ENCODE assay signal across 13 mouse cellular contexts in the genomic region with DNA sequence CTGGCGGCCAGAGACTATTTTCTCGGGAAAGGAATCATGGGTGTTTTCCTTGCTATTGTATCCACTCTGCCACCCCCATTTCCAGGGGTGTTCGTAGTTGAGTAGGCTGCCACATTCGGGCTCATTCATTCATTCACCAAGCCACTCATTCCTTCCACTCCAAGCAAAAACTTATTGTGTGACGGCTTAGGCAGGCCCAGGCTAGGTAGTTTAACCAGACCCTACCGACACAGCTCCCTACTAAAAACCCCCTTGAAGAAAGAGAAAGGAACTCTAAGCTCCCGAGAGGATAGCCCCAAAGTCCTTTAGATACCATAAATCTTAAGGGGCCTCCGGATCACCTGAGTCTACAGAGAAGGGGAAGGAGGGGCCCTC. TPM values are rescaled to one million over a fixed set of nuclear protein-coding genes. Genes with fewer than 3 reads are reported as not detected.
DNase-seq lines count a peak whose midpoint lies in the region; ATAC-seq lines count a peak whose summit lies in the region.
"Had no signal": no experiment of that assay in that cellular context is flagged by ENCODE, and none has a peak within 500 bp of the region (broad histone marks: within the 10 kb centered on the region; RNA-seq: fewer than 3 reads in every experiment).

No protein-coding gene starts in this region.

- intact Hi-C loops in left cerebral cortex, postnatal 25 days (cut with DNase I), result no loop called here

- H3K36me3 ChIP-seq in kidney, embryonic 16.5 days (ENCODE audit: insufficient read depth, low read length), result no peaks in the 10 kb centered on the region
- no peaks in the 10 kb centered on the region for H3K36me3 ChIP-seq in forebrain, embryonic 11.5 days (ENCODE audit: control insufficient read depth, insufficient read depth, low read length)
- H3K36me3 ChIP-seq in hindbrain, embryonic 12.5 days, result no peaks in the 10 kb centered on the region
- no peaks in the 10 kb centered on the region for H3K36me3 ChIP-seq in midbrain, embryonic 13.5 days
- H3K36me3 ChIP-seq: lung, embryonic 15.5 days had no signal

- H3K4me3 ChIP-seq in kidney, embryonic 16.5 days (ENCODE audit: low read length), result no peak overlapping the region
- H3K4me3 ChIP-seq in forebrain, embryonic 11.5 days (ENCODE audit: low read depth, low read length), result no peak overlapping the region
- peak overlapping the region; percentile 37; the same call in 1 of the 2 replicates for H3K4me3 ChIP-seq in hindbrain, embryonic 12.5 days
- H3K4me3 ChIP-seq in midbrain, embryonic 13.5 days (replicated peaks), result no peak overlapping the region

- peaks cover 20% of the 10 kb centered on the region for H3K4me1 ChIP-seq in kidney, embryonic 16.5 days (ENCODE audit: insufficient read depth, low read length)
- peaks cover 14% of the 10 kb centered on the region for H3K4me1 ChIP-seq in forebrain, embryonic 11.5 days (replicated peaks; ENCODE audit: control insufficient read depth, insufficient read depth, low read length)
- peaks cover 34% of the 10 kb centered on the region for H3K4me1 ChIP-seq in hindbrain, embryonic 12.5 days
- peaks cover 43% of the 10 kb centered on the region for H3K4me1 ChIP-seq in midbrain, embryonic 13.5 days (replicated peaks)

- 41% methylated on average over 8 of the region's 8 CpGs for WGBS in kidney, embryonic 16.5 days
- 12% methylated on average over 8 of the region's 8 CpGs for WGBS in forebrain, embryonic 11.5 days
- 19% methylated on average over 8 of the region's 8 CpGs for WGBS in hindbrain, embryonic 12.5 days
- 12% methylated on average over 8 of the region's 8 CpGs for WGBS in midbrain, embryonic 13.5 days

- no peaks in the 10 kb centered on the region for H3K9me3 ChIP-seq in kidney, embryonic 16.5 days (ENCODE audit: low read length)
- H3K9me3 ChIP-seq in forebrain, embryonic 11.5 days (ENCODE audit: control insufficient read depth, low read length), result no peaks in the 10 kb centered on the region
- H3K9me3 ChIP-seq in hindbrain, embryonic 12.5 days (replicated peaks), result no peaks in the 10 kb centered on the region
- H3K9me3 ChIP-seq in midbrain, embryonic 13.5 days, result no peaks in the 10 kb centered on the region
- H3K9me3 ChIP-seq: lung, embryonic 15.5 days had no signal

- ATAC-seq in kidney, embryonic 16.5 days (ENCODE audit: low FRiP score, low TSS enrichment), result no peak
- no peak for ATAC-seq in forebrain, embryonic 11.5 days (replicated peaks; ENCODE audit: low FRiP score)
- no peak for ATAC-seq in hindbrain, embryonic 12.5 days (ENCODE audit: low FRiP score)
- ATAC-seq in midbrain, embryonic 13.5 days, result peak; percentile 1; the same call in 1 of the 2 replicates

- peak overlapping the region; percentile 67; the same call in 1 of the 2 replicates for H3K4me2 ChIP-seq in kidney, embryonic 16.5 days (replicated peaks; ENCODE audit: low read depth, low read length)
- peak overlapping the region; percentile 52; the same call in 1 of the 2 replicates for H3K4me2 ChIP-seq in forebrain, embryonic 11.5 days (ENCODE audit: low read depth, low read length, severe bottlenecking)
- peak overlapping the region; percentile 68 for H3K4me2 ChIP-seq in hindbrain, embryonic 12.5 days (replicated peaks)
- peak overlapping the region; percentile 60 for H3K4me2 ChIP-seq in midbrain, embryonic 13.5 days (replicated peaks)

- DNase-seq in kidney, postnatal 36 days, result no peak
- DNase-seq in forebrain, embryonic 11.5 days (ENCODE audit: low spot score), result no peak
- DNase-seq in left cerebral cortex, postnatal 25 days (ENCODE audit: low spot score in 2 of 2), result no peak
- DNase-seq in spleen, adult 18-20 months, result no peak
- DNase-seq in layer of hippocampus, postnatal 14 days (ENCODE audit: low spot score in 2 of 2), result no peak
- DNase-seq: adrenal gland, postnatal 10 days; left cerebral cortex, postnatal 4 days had no signal

- H3K9ac ChIP-seq in kidney, embryonic 16.5 days (replicated peaks; ENCODE audit: low read length), result no peak overlapping the region
- H3K9ac ChIP-seq in forebrain, embryonic 11.5 days (ENCODE audit: low read length), result 0 out of 2 replicates have a peak overlapping the region, but pooled peaks have one; percentile 13
- H3K9ac ChIP-seq in hindbrain, embryonic 12.5 days, result peak overlapping the region; percentile 8; the same call in 1 of the 2 replicates
- H3K9ac ChIP-seq in midbrain, embryonic 13.5 days (replicated peaks), result no peak overlapping the region

- no peak overlapping the region for H3K27ac ChIP-seq in kidney, embryonic 16.5 days (ENCODE audit: low read length)
- peak overlapping the region; percentile 63; the same call in 1 of the 2 replicates for H3K27ac ChIP-seq in forebrain, embryonic 11.5 days (ENCODE audit: low read depth, low read length)
- H3K27ac ChIP-seq in hindbrain, embryonic 12.5 days, result peak overlapping the region; percentile 92
- peak overlapping the region; percentile 90 for H3K27ac ChIP-seq in midbrain, embryonic 13.5 days
- H3K27ac ChIP-seq: layer of hippocampus, adult 2 months; lung, embryonic 15.5 days had no signal

- peaks cover 35% of the 10 kb centered on the region for H3K27me3 ChIP-seq in kidney, embryonic 16.5 days (ENCODE audit: insufficient read depth, low read length)
- peaks cover 54% of the 10 kb centered on the region for H3K27me3 ChIP-seq in forebrain, embryonic 11.5 days (ENCODE audit: control insufficient read depth, insufficient read depth, low read length)
- peaks cover 29% of the 10 kb centered on the region for H3K27me3 ChIP-seq in hindbrain, embryonic 12.5 days
- H3K27me3 ChIP-seq in midbrain, embryonic 13.5 days, result peaks cover 25% of the 10 kb centered on the region; the same call in 1 of the 2 replicates

RNA-seq across cellular contexts. Expression of gene Cdkn1c, which starts 16.3 kb away (rescaled TPM):
- 675 and 814 TPM in 2 replicates for polyA plus RNA-seq in kidney, embryonic 16.5 days (2015; fragmentation: Nextera tagmentation; extraction: Ambion mirVana)
- 372 and 435 TPM in 2 replicates for polyA plus RNA-seq in forebrain, embryonic 11.5 days (2014; fragmentation: Nextera tagmentation; extraction: Ambion mirVana)
- 1,001 and 1,276 TPM in 2 replicates for polyA plus RNA-seq in hindbrain, embryonic 12.5 days (2016; fragmentation: Nextera tagmentation; extraction: Ambion mirVana)
- 379 and 515 TPM in 2 replicates for polyA plus RNA-seq in midbrain, embryonic 13.5 days (2015; fragmentation: Nextera tagmentation; extraction: Ambion mirVana)
- total RNA-seq in left cerebral cortex, postnatal 25 days (2021), result 10 to 100 TPM; 10.7 to 11.4 TPM
- 10 to 100 TPM in 1 of 2 experiments, 1 to 10 TPM in 1; 9.7 to 14.5 TPM for total RNA-seq in layer of hippocampus, postnatal 14 days (2021)

RNA-seq across cellular contexts. Expression of gene Slc22a18, which starts 29.0 kb away (rescaled TPM):
- polyA plus RNA-seq in kidney, embryonic 16.5 days (2015; fragmentation: Nextera tagmentation; extraction: Ambion mirVana), result 7.2 and 8.3 TPM in 2 replicates
- 0.20 and 0.29 TPM in 2 replicates for polyA plus RNA-seq in forebrain, embryonic 11.5 days (2014; fragmentation: Nextera tagmentation; extraction: Ambion mirVana)
- polyA plus RNA-seq in hindbrain, embryonic 12.5 days (2016; fragmentation: Nextera tagmentation; extraction: Ambion mirVana), result 0.63 and 0.72 TPM in 2 replicates
- 0.39 and 0.74 TPM in 2 replicates for polyA plus RNA-seq in midbrain, embryonic 13.5 days (2015; fragmentation: Nextera tagmentation; extraction: Ambion mirVana)
- total RNA-seq in left cerebral cortex, postnatal 25 days (2021), result under 1 TPM in 1 of 2 experiments, not detected in 1; 0.78 TPM
- under 1 TPM; 0.21 to 0.36 TPM for total RNA-seq in layer of hippocampus, postnatal 14 days (2021)
- total RNA-seq: left cerebral cortex, postnatal 4 days had no signal

RNA-seq across cellular contexts. Expression of gene Phlda2, which starts 58.4 kb away (rescaled TPM):
- 9.1 and 10.4 TPM in 2 replicates for polyA plus RNA-seq in kidney, embryonic 16.5 days (2015; fragmentation: Nextera tagmentation; extraction: Ambion mirVana)
- 1.2 and 2.3 TPM in 2 replicates for polyA plus RNA-seq in forebrain, embryonic 11.5 days (2014; fragmentation: Nextera tagmentation; extraction: Ambion mirVana)
- 3.3 TPM in 2 replicates for polyA plus RNA-seq in hindbrain, embryonic 12.5 days (2016; fragmentation: Nextera tagmentation; extraction: Ambion mirVana)
- 0.37 and 0.73 TPM in 2 replicates for polyA plus RNA-seq in midbrain, embryonic 13.5 days (2015; fragmentation: Nextera tagmentation; extraction: Ambion mirVana)
- total RNA-seq in left cerebral cortex, postnatal 25 days (2021), result not detected
- total RNA-seq in layer of hippocampus, postnatal 14 days (2021), result not detected
- total RNA-seq: granulocyte monocyte progenitor cell, adult 5-6 weeks; layer of hippocampus, adult 2 months; left cerebral cortex, postnatal 4 days had no signal

Comparison
In these comparisons a context has a peak if more than half of its experiments do, and no peak if none do; other contexts are left out.
1. H3K9ac ChIP-seq: peak in forebrain, embryonic 11.5 days (single experiment) and hindbrain, embryonic 12.5 days (single experiment); none in kidney, embryonic 16.5 days (single experiment) and midbrain, embryonic 13.5 days (single experiment).
2. Peak in every context shown above with its lines, with median percentiles within 50 percentile points of each other: H3K4me2 ChIP-seq.